Mouse (Mus musculus) cerebellum, adult 2 months (tissue): ENCODE data around the gene Ip6k3.

Experiments
- CTCF ChIP-seq: fragments of 200-500 bp; IDR thresholded peaks from 2 replicates; pipeline ENCODE4 v1.5.1; 2011; ENCODE audit warnings: low read depth, mild to moderate bottlenecking, control low read depth, low read length, moderate library complexity, borderline replicate concordance; ENCODE audit not compliant: insufficient read depth
- POLR2A ChIP-seq: fragments of 200-500 bp; IDR thresholded peaks from 2 replicates; pipeline ENCODE4 v1.6.1; 2011; ENCODE audit warnings: low read length, control low read depth, borderline replicate concordance; ENCODE audit not compliant: insufficient read depth

DNA sequence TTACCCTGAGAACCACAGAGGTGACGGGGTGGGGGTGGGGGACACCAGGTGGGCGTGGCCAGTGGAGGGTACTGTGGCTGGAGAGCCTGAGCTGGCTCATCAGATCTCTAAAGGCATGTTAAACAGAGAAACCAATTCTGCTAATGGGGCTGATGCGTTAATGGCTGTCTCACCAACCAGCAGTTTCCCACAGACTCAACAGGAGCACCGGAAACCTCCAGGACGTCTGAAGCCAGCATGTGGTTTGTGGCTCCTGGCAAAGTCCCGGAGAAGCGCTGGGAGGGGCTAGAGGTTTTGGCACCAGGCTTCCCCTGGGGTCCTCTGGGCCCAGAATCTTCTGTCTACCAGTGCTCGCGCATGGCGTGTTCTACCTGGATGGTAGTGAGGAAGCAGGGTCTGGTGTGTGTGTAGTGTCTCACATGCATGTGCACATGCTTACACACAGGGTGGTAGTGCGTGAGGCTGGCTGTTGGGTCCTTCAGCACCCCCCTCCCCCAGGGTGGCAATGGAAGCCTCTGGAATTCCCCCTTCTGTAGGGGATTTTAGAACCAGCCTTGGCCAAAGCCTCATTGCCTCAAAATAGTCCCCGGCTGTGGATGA, 12.2 kb upstream of the Ip6k3 start:
- TF ChIP-seq CTCF: no peak
- TF ChIP-seq POLR2A: no peak
